Mouse (Mus musculus) urinary bladder, postnatal 36 days (tissue): ENCODE measurements at regions not wholly inside any gene's neighbourhood (a gene's known extent, or its start where the extent isn't known, plus 50 kb on each side); places are given as distances from the start of the nearest gene placed in this dataset.
A peak's percentile ranks its signal among the peaks of the same experiment; 100 is the strongest.

ENCODE experiments used
- DNase-seq, 2 experiments: peaks; one replicate each; pipeline ENCODE4 v3.0.0; 2022; ENCODE audit warnings: low spot score in 2 of 2, mixed read lengths in 1 of 2

GRCm38 (mm10) chr5:149908376-149909078, 109.9 kb upstream of the Rxfp2 start:
- no peak for DNase-seq

DNA sequence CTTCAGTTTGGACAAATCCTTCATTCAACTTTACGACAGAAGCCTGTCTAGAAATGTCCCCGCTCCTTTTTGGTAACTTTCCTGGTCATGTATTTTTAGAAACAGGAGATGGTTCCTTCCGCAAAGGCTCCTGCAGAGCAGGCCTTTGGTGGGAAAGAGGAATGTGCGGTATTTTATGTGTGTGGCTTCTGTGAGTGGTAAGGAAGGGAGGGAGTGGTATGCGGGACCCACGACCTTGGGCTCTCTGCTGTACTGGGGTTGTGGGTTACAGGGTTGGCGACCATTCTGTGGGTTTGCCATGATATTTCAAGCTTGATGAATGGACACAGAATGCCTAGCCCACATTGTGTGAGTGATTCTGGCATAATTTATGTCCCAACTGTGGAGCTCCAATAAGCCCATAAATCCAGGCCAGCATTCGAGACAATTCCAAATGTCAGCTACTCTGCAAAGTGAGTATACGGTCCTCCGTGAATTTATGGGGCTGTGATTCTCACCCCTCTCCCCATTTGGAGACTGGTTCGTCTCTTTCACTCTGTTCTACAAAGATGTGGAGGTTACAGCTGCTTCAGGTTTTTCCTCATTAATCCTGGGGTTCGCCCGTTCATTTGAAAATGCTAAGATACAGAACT, 109.3 kb upstream of the Rxfp2 start:
- DNase-seq: no peak

- no peak for DNase-seq
These were observed 108.5 kb upstream of the Rxfp2 start for GRCm38 (mm10) chr5:149909971-149910370.

DNA sequence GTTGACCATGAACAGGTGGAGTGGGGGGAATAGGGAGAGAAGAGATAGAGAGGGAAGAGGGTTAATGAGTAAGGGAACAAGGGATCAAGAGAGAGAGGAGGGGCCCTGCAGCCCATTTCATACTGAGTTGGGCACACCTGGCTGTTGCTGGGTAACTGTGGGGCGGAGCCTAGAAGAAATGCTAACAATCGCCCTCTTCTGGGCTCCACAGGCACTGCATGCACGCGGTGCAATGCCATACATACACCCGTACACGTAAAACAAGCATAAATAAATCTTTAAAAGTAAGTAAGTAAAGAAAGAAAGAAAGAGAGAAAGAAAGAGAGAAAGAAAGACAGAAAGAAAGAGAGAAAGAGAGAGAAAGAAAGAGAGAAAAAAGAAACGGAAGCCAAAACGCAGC, 106.5 kb upstream of the Rxfp2 start:
- no peak for DNase-seq

DNA sequence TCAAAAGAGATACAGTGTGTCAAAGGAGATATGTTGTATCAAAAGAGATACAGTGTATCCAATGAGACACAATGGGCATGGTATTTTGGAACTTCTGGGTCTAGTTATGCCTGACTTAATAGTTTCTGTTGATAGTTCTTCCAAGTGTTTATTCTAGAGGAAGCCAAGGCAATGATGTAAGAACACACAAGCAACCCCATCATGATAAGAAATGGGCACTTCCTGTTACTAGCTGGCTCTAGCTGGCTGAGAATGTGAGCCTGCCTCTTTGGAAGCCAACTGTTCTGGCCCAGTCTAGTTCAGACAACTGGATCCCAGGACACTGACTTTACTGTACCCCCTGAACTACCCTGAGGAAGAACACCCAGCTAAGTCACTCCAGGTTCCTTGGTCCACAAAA, 102.7 kb upstream of the Rxfp2 start:
- no peak for DNase-seq

DNA sequence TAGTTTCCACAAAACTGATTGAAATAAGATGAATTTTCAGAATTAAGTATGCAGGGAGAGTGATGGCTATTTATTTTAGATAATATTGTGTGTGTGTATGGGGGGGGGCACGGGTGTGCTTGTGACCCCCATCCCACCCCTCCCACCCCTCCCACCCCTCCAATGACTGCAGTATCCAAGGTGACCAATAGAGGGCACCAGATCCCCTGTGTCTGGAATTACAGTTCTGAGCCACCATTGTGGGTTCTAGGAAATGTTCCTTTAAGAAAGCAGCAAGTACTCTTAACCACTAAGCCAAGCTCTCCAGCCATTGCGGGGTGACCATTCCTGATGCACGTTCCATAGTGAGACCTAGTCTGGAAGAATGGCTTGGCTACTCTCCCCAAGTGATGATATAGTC, 101.1 kb upstream of the Rxfp2 start:
- DNase-seq: no peak

DNA sequence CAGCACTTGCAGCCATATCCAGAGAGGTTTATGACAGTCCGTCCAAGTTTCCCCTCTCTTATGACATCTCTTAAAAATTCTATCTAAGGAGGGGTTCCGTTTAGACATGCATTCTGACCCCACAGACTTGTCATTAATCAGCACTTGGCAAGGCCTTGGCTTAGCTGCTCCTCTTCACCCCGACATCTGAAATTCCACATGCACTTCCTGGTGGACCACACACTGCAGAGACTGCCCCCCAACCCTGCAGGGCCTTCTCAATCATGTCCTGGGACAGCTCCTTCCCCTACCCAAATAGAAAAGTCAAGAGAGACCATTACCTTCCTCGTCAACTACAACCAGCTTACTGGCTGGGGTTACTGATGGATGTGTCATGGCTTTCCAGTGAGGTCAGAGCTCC, 99.4 kb upstream of the Rxfp2 start:
- no peak for DNase-seq

DNA sequence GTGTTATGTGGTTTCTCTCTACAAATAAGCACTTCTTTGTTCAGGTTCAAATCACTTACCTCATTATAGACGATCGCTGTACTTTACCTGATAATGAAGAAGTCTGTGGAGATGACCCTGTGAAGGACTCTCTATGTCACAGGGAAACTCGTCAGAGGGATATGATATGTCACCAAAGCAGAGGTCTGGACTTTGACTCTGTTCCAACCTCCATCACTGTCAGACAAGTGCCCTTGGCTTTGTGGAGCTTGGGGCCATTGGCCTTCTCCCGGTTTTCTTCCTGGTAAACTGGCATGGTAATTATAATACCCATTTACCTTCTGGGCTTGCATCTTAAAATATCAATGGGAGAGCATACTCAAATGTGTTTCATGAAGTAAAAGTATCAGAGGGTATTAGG, 98.1 kb upstream of the Rxfp2 start:
- DNase-seq: no peak

GRCm38 (mm10) chr5:149924501-149924900, 94.0 kb upstream of the Rxfp2 start:
- no peak for DNase-seq

- no peak for DNase-seq
These were observed 91.7 kb upstream of the Rxfp2 start for GRCm38 (mm10) chr5:149926786-149927185.

DNA sequence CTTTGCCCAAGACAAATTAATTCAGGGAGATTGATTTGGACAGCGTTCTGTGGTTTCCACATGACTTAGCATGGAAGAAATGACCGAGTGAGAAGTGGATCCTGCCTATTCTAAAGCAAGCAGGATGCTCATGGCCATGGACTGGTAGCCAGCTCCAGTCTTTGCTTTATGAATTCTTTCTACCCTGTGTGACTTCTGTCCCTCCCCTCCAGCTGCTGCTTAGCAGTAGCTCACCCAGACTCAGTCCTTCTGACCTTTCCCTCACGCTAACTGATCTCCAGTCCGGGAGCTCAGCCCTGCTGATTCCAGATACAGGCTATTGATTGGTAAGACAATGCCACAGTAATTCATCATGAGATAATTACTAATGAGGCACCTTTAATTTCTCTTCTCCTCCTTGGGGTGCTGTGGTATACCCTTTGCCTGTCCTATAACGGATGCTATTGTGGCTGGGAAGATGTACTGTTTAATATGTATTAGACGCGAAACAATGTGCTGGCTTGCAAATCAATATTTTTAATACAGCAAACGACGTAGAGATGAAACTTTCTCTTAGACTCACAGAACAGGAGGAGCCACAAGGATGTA, 86.8 kb upstream of the Rxfp2 start:
- DNase-seq: no peak

GRCm38 (mm10) chr5:149932220-149932619, 86.3 kb upstream of the Rxfp2 start:
- no peak for DNase-seq

DNA sequence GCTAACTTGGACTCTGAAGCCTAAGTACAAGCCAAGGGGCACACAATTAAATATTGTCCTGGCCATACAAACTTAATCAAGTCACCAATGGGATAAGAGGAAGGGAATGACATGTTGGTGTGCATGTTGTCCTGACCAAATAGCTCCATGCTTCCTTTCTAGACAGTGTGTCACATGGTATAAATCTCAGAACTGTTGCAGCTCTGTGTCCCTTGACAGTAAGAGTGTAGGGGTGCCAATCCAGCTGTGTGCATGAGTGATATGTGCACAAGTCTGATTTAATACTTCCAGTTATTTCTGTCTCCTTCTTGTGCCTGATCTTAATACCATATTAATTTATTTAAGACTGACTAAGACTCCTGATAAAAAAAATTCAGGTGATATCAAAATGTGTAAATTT, 72.8 kb upstream of the Rxfp2 start:
- no peak for DNase-seq

DNA sequence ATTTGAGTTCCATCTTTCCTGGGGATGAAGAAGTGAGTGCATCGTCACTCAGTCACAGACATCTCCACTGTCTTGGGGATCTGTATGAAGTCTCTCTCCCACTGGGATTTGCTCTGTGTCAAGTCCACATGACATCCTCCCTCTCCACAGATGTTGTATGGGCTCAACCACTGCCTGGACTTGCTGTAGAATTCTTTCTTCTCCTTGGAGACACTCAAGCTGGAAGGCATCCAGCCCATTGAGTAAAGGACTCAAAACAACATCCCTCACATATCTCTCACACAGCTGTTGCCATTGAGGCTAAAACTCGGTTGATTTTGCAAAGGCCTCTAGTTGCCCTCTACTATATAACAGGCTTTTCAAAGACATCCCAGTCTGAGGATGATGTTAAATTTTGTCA, 71.0 kb upstream of the Rxfp2 start:
- no peak for DNase-seq

DNA sequence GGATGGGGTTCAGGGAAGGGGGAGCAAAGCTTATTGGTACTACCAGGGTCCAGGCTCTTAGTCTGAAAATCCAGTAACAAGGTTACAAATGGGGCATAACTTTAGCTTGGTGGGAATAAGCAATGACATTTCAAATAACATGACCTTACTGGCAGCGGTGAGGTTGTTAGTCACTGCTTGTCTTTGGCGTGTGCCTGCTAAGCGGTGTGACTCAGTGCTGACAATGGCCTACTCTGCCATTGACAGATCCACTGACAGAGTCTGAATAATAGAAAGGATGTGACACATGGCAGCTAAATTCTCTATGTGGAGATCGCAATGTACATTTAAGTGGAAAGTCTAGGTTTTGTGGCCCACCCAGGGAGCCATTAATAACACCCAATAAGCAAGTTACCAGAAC, 61.5 kb upstream of the Rxfp2 start:
- peak in 1 of 2 experiments; percentile 3 for DNase-seq

GRCm38 (mm10) chr5:149961178-149961577, 57.3 kb upstream of the Rxfp2 start:
- no peak for DNase-seq

DNA sequence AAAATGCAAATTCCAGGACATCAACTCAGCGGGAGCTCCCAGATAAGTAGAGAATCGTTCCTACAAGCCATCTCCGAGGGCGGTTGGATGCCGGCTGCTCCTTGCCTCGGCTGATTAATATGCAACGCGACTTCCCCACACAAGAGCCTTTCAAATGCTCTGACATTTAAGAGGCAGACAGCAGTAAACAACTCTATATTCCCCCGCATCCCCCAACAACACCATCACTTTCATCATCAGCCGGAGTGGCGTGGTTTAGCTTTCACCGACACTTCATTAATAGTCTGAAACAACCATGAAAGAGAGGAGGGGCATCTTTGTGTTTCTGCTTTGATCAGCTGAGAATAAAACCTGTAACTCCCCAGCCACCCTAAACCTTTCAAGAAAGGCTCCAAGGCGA, 53.7 kb upstream of the Rxfp2 start:
- no peak for DNase-seq
